Mouse (Mus musculus): ENCODE measurements around the gene Cgas.
"Not testable (repeated sequence)": the region's sequence is repeated elsewhere in the genome, so short reads cannot be mapped to it uniquely, and the experiment has no call there.

Gene Cgas

GRCm38 (mm10) chr9:78442579-78443392 is at the start of gene Cgas:
Gene Cgas, minus strand, starts transcription at chr9:78443237.
- DNase-seq (ENCODE audit: low read depth, low spot score): peak; percentile 45

GRCm38 (mm10) chr9:78492254-78492653 is 49.2 kb upstream of the Cgas start:
- DNase-seq (ENCODE audit: low read depth, low spot score): no peak

- DNase-seq (ENCODE audit: low read depth, low spot score): peak; percentile 83
These were observed 48.1 kb upstream of the Cgas start for GRCm38 (mm10) chr9:78491169-78491568.

GRCm38 (mm10) chr9:78488890-78489420 is 45.9 kb upstream of the Cgas start, which contains the start of gene Eef1a1:
Gene Eef1a1, minus strand, starts transcription at chr9:78489151.
- DNase-seq (ENCODE audit: low read depth, low spot score): peak; percentile 91

GRCm38 (mm10) chr9:78488021-78488420 is 45.0 kb upstream of the Cgas start:
- DNase-seq (ENCODE audit: low read depth, low spot score): peak; percentile 51

- DNase-seq (ENCODE audit: low read depth, low spot score): no peak
These were observed 41.6 kb upstream of the Cgas start for GRCm38 (mm10) chr9:78484660-78485059.

GRCm38 (mm10) chr9:78482386-78482785 is 39.3 kb upstream of the Cgas start:
- no peak for DNase-seq (ENCODE audit: low read depth, low spot score)

- DNase-seq (ENCODE audit: low read depth, low spot score): peak; percentile 96
These were observed 38.6 kb upstream of the Cgas start for GRCm38 (mm10) chr9:78481423-78482331.

- peak; percentile 76 for DNase-seq (ENCODE audit: low read depth, low spot score)
These were observed 37.8 kb upstream of the Cgas start for GRCm38 (mm10) chr9:78480706-78481358.

- not testable (repeated sequence) for DNase-seq (ENCODE audit: low read depth, low spot score)
These were observed 37.2 kb upstream of the Cgas start for GRCm38 (mm10) chr9:78480227-78480626.

- not testable (repeated sequence) for DNase-seq (ENCODE audit: low read depth, low spot score)
These were observed 36.3 kb upstream of the Cgas start for GRCm38 (mm10) chr9:78479308-78479707.

GRCm38 (mm10) chr9:78478009-78478605 is 35.1 kb upstream of the Cgas start:
- peak; percentile 38 for DNase-seq (ENCODE audit: low read depth, low spot score)

GRCm38 (mm10) chr9:78477021-78477551 is 34.0 kb upstream of the Cgas start:
- peak; percentile 75 for DNase-seq (ENCODE audit: low read depth, low spot score)

- DNase-seq (ENCODE audit: low read depth, low spot score): peak; percentile 62
These were observed 33.5 kb upstream of the Cgas start for GRCm38 (mm10) chr9:78476531-78477020.

- DNase-seq (ENCODE audit: low read depth, low spot score): peak; percentile 69
These were observed 32.8 kb upstream of the Cgas start for GRCm38 (mm10) chr9:78475873-78476272.

GRCm38 (mm10) chr9:78475383-78475780 is 32.3 kb upstream of the Cgas start:
- DNase-seq (ENCODE audit: low read depth, low spot score): peak; percentile 37

GRCm38 (mm10) chr9:78474771-78475382 is 31.8 kb upstream of the Cgas start:
- DNase-seq (ENCODE audit: low read depth, low spot score): peak; percentile 27

GRCm38 (mm10) chr9:78474270-78474669 is 31.2 kb upstream of the Cgas start:
- no peak for DNase-seq (ENCODE audit: low read depth, low spot score)

GRCm38 (mm10) chr9:78473588-78473987 is 30.6 kb upstream of the Cgas start:
- no peak for DNase-seq (ENCODE audit: low read depth, low spot score)

GRCm38 (mm10) chr9:78465725-78466124 is 22.7 kb upstream of the Cgas start:
- no peak for DNase-seq (ENCODE audit: low read depth, low spot score)

All from A20 (cell line).